Mouse (Mus musculus) myocyte (in vitro differentiated cells): Measurements from ENCODE around the gene 4833427G06Rik. TPM values are rescaled to one million over a fixed set of nuclear protein-coding genes. Genes with fewer than 3 reads are reported as not detected.

ENCODE experiments used
- H3K27me3 ChIP-seq: one replicate; pipeline ENCODE4 v1.6.1; 2011; ENCODE audit not compliant: control insufficient read depth, insufficient read depth, insufficient read length
- H3K36me3 ChIP-seq: one replicate; pipeline ENCODE4 v1.6.1; 2011; ENCODE audit not compliant: control insufficient read depth, insufficient read depth
- H3K4me2 ChIP-seq: one replicate; pipeline ENCODE4 v1.6.1; 2011; ENCODE audit warnings: low read depth, control low read depth
- H3K4me3 ChIP-seq: one replicate; pipeline ENCODE4 v1.5.1; 2011; ENCODE audit warnings: mild to moderate bottlenecking, control low read depth, moderate library complexity
- H3K79me2 ChIP-seq: one replicate; pipeline ENCODE4 v1.6.1; 2011; ENCODE audit not compliant: control insufficient read depth, insufficient read depth
- H3ac ChIP-seq: one replicate; pipeline ENCODE4 v1.6.1; 2011; ENCODE audit not compliant: control insufficient read depth, insufficient read length
- CEBPB ChIP-seq: IDR thresholded peaks from 2 replicates; pipeline ENCODE4 v1.6.1; 2011; ENCODE audit warnings: mild to moderate bottlenecking, moderate library complexity; ENCODE audit not compliant: poor library complexity, insufficient read depth, severe bottlenecking
- E2F4 ChIP-seq: IDR thresholded peaks from one replicate; pipeline ENCODE4 v1.6.1; 2011; ENCODE audit warnings: mild to moderate bottlenecking, control low read depth, moderate library complexity; ENCODE audit not compliant: insufficient read depth
- MAX ChIP-seq: IDR thresholded peaks from one replicate; pipeline ENCODE4 v1.6.1; 2011; ENCODE audit warnings: low read depth, mild to moderate bottlenecking, control low read depth
- MYOD1 ChIP-seq, 3 experiments: IDR thresholded peaks; one replicate each; pipeline ENCODE4 v1.6.1; 2011; ENCODE audit warnings: control low read depth in 2 of 3, low read depth in 2 of 3, mild to moderate bottlenecking in 2 of 3, moderate library complexity in 1 of 3; ENCODE audit not compliant: insufficient read length in 2 of 3, control insufficient read depth in 1 of 3
- MYOG ChIP-seq, 3 experiments: IDR thresholded peaks; one replicate each; pipeline ENCODE4 v1.6.1; 2011; ENCODE audit warnings: control low read depth in 2 of 3, low read depth in 2 of 3, mild to moderate bottlenecking in 2 of 3; ENCODE audit not compliant: insufficient read length in 2 of 3, control insufficient read depth in 1 of 3, insufficient read depth in 1 of 3
- POLR2A ChIP-seq: IDR thresholded peaks from one replicate; pipeline ENCODE4 v1.6.1; 2011; ENCODE audit warnings: low read depth, mild to moderate bottlenecking, control low read depth, moderate library complexity; ENCODE audit not compliant: insufficient read length
- POLR2AphosphoS2 ChIP-seq: IDR thresholded peaks from one replicate; pipeline ENCODE4 v1.6.1; 2011; ENCODE audit warnings: low read depth, control low read depth; ENCODE audit not compliant: insufficient read length
- REST ChIP-seq: IDR thresholded peaks from one replicate; pipeline ENCODE4 v1.6.1; 2011; ENCODE audit warnings: mild to moderate bottlenecking, control low read depth, moderate library complexity; ENCODE audit not compliant: insufficient read depth, insufficient read length
- SRF ChIP-seq: IDR thresholded peaks from one replicate; pipeline ENCODE4 v1.6.1; 2011; ENCODE audit warnings: low read depth; ENCODE audit not compliant: control insufficient read depth, insufficient read length
- TCF12 ChIP-seq: IDR thresholded peaks from one replicate; pipeline ENCODE4 v1.6.1; 2011; ENCODE audit warnings: mild to moderate bottlenecking, control low read depth; ENCODE audit not compliant: poor library complexity, insufficient read depth, severe bottlenecking
- TCF3 ChIP-seq: IDR thresholded peaks from one replicate; pipeline ENCODE4 v1.6.1; 2011; ENCODE audit warnings: low read depth, control low read depth; ENCODE audit not compliant: insufficient read length
- USF1 ChIP-seq: IDR thresholded peaks from one replicate; pipeline ENCODE4 v1.6.1; 2011; ENCODE audit warnings: low read depth, mild to moderate bottlenecking, control low read depth, moderate library complexity
- polyA plus RNA-seq: library from polyadenylated mRNA; unstranded; fragments of >200 nt; fragmentation: generic; extraction: Trizol; gene quantifications from one replicate; pipeline ENCODE4 v1.2.1, GENCODE M21; 2012; ENCODE audit warnings: missing spikeins

4833427G06Rik gene
- polyA plus RNA-seq, 1 experiment: 2.4 TPM

GRCm38 (mm10) chr9:51075780-51076179, 26.1 kb downstream of the 4833427G06Rik start:
- H3K79me2 ChIP-seq: peaks cover 6% of the 10 kb centered on the region

GRCm38 (mm10) chr9:51070801-51071200, 31.1 kb downstream of the 4833427G06Rik start:
- no peaks in the 10 kb centered on the region for H3K27me3 ChIP-seq
- no peak overlapping the region for H3K4me3 ChIP-seq
- no peak overlapping the region for H3ac ChIP-seq
- H3K4me2 ChIP-seq: no peak overlapping the region
- H3K36me3 ChIP-seq: peaks cover 19% of the 10 kb centered on the region
- no peak for TF ChIP-seq E2F4
- no peak for TF ChIP-seq POLR2A
- TF ChIP-seq SRF: no peak
- TF ChIP-seq POLR2AphosphoS2: no peak
- no peak for TF ChIP-seq CEBPB
- no peak for TF ChIP-seq MYOD1 (IDR thresholded peaks at IDR 0.05; ENCODE audit: control insufficient read depth in 1 of 3, insufficient read length in 2 of 3, low read depth in 2 of 3)
- TF ChIP-seq MAX: no peak
- TF ChIP-seq REST: no peak
- no peak for TF ChIP-seq MYOG (IDR thresholded peaks at IDR 0.05; ENCODE audit: control insufficient read depth in 1 of 3, insufficient read depth in 1 of 3, insufficient read length in 2 of 3, low read depth in 2 of 3)
- no peak for TF ChIP-seq USF1
- no peak for TF ChIP-seq TCF12
- no peak for TF ChIP-seq TCF3
- peaks cover 2% of the 10 kb centered on the region for H3K79me2 ChIP-seq

More at GRCm38 (mm10) chr9:51075780-51076179, 26.1 kb downstream of the 4833427G06Rik start:
- peak overlapping the region; percentile 47 for H3K4me3 ChIP-seq
- H3ac ChIP-seq: no peak overlapping the region
- TF ChIP-seq E2F4 (no peak), MYOG (IDR thresholded peaks at IDR 0.05; ENCODE audit: control insufficient read depth in 1 of 3, insufficient read depth in 1 of 3, insufficient read length in 2 of 3, low read depth in 2 of 3) (no peak), SRF (no peak), MAX (no peak), POLR2A (no peak), POLR2AphosphoS2 (no peak)
- H3K36me3 ChIP-seq: peaks cover 19% of the 10 kb centered on the region
- H3K4me2 ChIP-seq: peak overlapping the region; percentile 83
- H3K27me3 ChIP-seq: no peaks in the 10 kb centered on the region

DNA sequence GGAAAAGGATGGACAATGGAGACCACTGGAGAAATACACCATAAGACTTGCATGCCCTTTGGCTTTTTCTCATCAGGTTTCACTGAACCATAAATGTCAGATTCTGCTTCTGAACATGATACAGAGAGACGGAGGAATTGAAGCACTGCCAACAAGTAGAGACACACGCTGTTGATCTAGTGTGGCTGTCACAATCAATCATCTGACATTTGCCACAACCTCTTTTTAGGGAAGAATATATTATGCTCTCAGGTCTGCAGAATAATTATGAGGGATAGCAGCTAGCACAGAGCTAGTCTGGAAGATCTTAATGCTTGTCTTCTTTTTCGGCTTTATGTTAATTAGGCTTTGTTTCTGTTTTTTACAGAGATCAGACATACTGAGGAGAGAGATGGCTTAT, 33.7 kb downstream of the 4833427G06Rik start:
- H3K4me2 ChIP-seq: no peak overlapping the region
- no peak overlapping the region for H3ac ChIP-seq
- peaks cover 12% of the 10 kb centered on the region for H3K36me3 ChIP-seq
- no peak for TF ChIP-seq POLR2A
- no peak for TF ChIP-seq CEBPB
- no peak for TF ChIP-seq MYOD1 (IDR thresholded peaks at IDR 0.05; ENCODE audit: control insufficient read depth in 1 of 3, insufficient read length in 2 of 3, low read depth in 2 of 3)
- no peak for TF ChIP-seq REST
- TF ChIP-seq TCF12: no peak
- TF ChIP-seq TCF3: no peak
- TF ChIP-seq E2F4: no peak
- TF ChIP-seq MAX: no peak
- no peak for TF ChIP-seq SRF
- no peak for TF ChIP-seq MYOG (IDR thresholded peaks at IDR 0.05; ENCODE audit: control insufficient read depth in 1 of 3, insufficient read depth in 1 of 3, insufficient read length in 2 of 3, low read depth in 2 of 3)
- no peak for TF ChIP-seq USF1
- no peak for TF ChIP-seq POLR2AphosphoS2
- no peak overlapping the region for H3K4me3 ChIP-seq
- no peaks in the 10 kb centered on the region for H3K79me2 ChIP-seq
- no peaks in the 10 kb centered on the region for H3K27me3 ChIP-seq

- Histone ChIP-seq H3K27me3 (no peaks in the 10 kb centered on the region), H3ac (no peak within 1 kb of the TSS), H3K4me2 (peak within 1 kb of the TSS; percentile 25), H3K36me3 (peaks cover 11% of the 10 kb centered on the region), H3K79me2 (no peaks in the 10 kb centered on the region), H3K4me3 (no peak within 1 kb of the TSS)
- TF ChIP-seq POLR2AphosphoS2 (no peak), USF1 (no peak), CEBPB (peak; percentile 59; the same call in 1 of the 2 replicates)
Measured at GRCm38 (mm10) chr9:51060601-51061000, 41.3 kb downstream of the 4833427G06Rik start, which contains the start of gene Btg4. TSS of gene Btg4 (plus strand) at chr9:51060901.

- no peak overlapping the region for H3K4me3 ChIP-seq
Measured at GRCm38 (mm10) chr9:51058951-51059521, 42.8 kb downstream of the 4833427G06Rik start.

More at GRCm38 (mm10) chr9:51058951-51059521, 42.8 kb downstream of the 4833427G06Rik start:
- peak overlapping the region; percentile 56 for H3K4me2 ChIP-seq
- no peaks in the 10 kb centered on the region for H3K79me2 ChIP-seq
- peaks cover 16% of the 10 kb centered on the region for H3K36me3 ChIP-seq
- no peak for TF ChIP-seq USF1
- TF ChIP-seq MAX: no peak
- no peak for TF ChIP-seq CEBPB
- no peak for TF ChIP-seq TCF12
- no peak for TF ChIP-seq TCF3
- no peak for TF ChIP-seq SRF
- no peak for TF ChIP-seq E2F4
- no peak for TF ChIP-seq POLR2AphosphoS2
- no peak for TF ChIP-seq REST
- TF ChIP-seq MYOG (IDR thresholded peaks at IDR 0.05; ENCODE audit: control insufficient read depth in 1 of 3, insufficient read depth in 1 of 3, insufficient read length in 2 of 3, low read depth in 2 of 3): no peak
- TF ChIP-seq POLR2A: no peak
- H3K27me3 ChIP-seq: no peaks in the 10 kb centered on the region
- no peak overlapping the region for H3ac ChIP-seq
